Mouse (Mus musculus) olfactory bulb, adult 2 months (tissue): Measurements from ENCODE around the gene Gnrhr. TPM values are rescaled to one million over a fixed set of nuclear protein-coding genes. Genes with fewer than 3 reads are reported as not detected.
A peak's percentile ranks its signal among the peaks of the same experiment; 100 is the strongest.

Source experiments
- H3K27ac ChIP-seq: fragments of 200-500 bp; 2 replicates; pipeline ENCODE4 v1.5.1; 2012; ENCODE audit warnings: low read depth, low read length; ENCODE audit not compliant: insufficient read depth
- H3K4me1 ChIP-seq: fragments of 200-500 bp; 2 replicates; pipeline ENCODE4 v1.6.1; 2012; ENCODE audit warnings: low read length; ENCODE audit not compliant: control insufficient read depth, insufficient read depth
- H3K4me3 ChIP-seq: fragments of 200-500 bp; 2 replicates; pipeline ENCODE4 v1.5.1; 2012; ENCODE audit warnings: mild to moderate bottlenecking, low read depth, low read length, moderate library complexity; ENCODE audit not compliant: insufficient read depth
- CTCF ChIP-seq: fragments of 200-500 bp; IDR thresholded peaks from 2 replicates; pipeline ENCODE4 v1.5.1; 2012; ENCODE audit warnings: low read depth, mild to moderate bottlenecking, low read length, moderate library complexity; ENCODE audit not compliant: insufficient read depth
- POLR2A ChIP-seq: fragments of 200-500 bp; IDR thresholded peaks from 2 replicates; pipeline ENCODE4 v1.6.1; 2012; ENCODE audit warnings: mild to moderate bottlenecking, low read depth, low read length, moderate library complexity; ENCODE audit not compliant: insufficient read depth
- whole genome bisulfite sequencing: fragments of 180-500 bp; shearing (Covaris S2); methylation state at CpG from one replicate; pipeline ENCODE4 v1.1.7; 2018; 5-methylcytosine and 5-hydroxymethylcytosine counted together
- polyA plus RNA-seq: library from polyadenylated mRNA; stranded (reverse); fragments of >200 nt; gene quantifications from 2 replicates; pipeline ENCODE4 v1.2.4, GENCODE M21; 2012; ENCODE audit warnings: low replicate concordance; ENCODE audit not compliant: missing spikeins, insufficient read depth, insufficient read length

The Gnrhr gene
- polyA plus RNA-seq, 1 experiment = not detected

DNA sequence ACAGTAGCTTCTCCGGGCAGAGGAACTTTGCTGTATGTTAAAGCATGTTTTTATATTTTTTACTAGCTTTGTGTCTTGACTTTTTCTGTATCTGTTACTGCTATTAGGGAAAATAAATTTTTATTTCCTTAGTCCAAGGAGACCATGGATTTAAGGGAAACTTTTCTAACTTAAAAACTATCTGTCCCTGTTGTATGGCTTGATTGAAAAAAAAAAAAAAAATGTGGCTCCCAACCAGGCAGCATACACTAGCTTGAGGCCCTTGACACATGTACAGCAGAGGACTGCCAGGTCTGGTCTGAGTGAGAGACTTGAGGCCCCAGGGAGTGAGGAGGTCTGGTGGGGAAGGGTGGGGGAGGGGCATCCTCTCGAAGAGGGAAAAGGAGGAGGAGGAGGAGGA is 23.9 kb downstream of the Gnrhr start:
- WGBS = 57% methylated on average over 2 of the region's 2 CpGs
- no peak for TF ChIP-seq POLR2A
- no peak for TF ChIP-seq CTCF
- Histone ChIP-seq H3K27ac (no peak overlapping the region), H3K4me1 (no peaks in the 10 kb centered on the region), H3K4me3 (no peak overlapping the region)

DNA sequence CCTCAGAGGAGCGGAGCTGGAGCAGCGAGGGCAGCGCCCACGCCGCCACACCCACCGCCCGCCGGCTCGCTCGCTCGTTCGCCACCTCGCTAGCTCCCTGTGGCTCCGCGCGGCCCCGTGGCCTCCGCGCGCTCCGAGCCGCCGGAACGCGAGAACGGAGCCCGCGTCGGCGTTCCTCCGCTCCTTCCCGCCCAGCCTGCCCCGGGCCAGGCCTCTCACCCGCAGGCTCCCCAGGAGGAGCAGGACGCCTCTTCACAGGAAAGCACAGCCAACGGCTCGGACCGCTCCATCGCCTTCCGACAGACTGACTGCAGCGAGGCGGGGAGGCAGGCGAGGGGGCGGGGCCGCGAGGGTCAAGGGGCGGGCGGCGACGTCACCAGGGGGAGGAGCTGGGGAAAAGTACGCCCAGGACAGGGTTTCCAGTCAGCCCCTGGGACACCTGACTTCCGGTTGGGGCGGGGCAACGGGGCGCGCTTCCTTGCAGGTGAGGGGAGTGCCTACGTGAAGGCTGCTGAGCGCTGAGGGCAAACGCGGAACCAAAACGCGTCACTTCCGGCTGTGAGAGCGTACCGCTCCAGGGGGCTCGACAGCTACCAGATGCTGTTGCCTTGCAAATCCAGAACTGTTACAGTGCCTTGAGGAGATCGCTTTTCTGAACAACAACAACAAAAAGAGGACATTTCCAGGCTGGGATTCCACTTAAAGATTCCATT is 25.1 kb downstream of the Gnrhr start, which contains the start of gene Uba6:
TSS of gene Uba6 (minus strand) at position 355 of the 713 bp plus-strand sequence.
- no peak for TF ChIP-seq CTCF
- peak; percentile 73; the same call in 1 of the 2 replicates for TF ChIP-seq POLR2A
- H3K4me1 ChIP-seq = no peaks in the 10 kb centered on the region
- H3K4me3 ChIP-seq = peak within 1 kb of the TSS; percentile 98
- peak within 1 kb of the TSS; percentile 88 for H3K27ac ChIP-seq
- WGBS = under 1% methylated on average over 67 of the region's 67 CpGs

DNA sequence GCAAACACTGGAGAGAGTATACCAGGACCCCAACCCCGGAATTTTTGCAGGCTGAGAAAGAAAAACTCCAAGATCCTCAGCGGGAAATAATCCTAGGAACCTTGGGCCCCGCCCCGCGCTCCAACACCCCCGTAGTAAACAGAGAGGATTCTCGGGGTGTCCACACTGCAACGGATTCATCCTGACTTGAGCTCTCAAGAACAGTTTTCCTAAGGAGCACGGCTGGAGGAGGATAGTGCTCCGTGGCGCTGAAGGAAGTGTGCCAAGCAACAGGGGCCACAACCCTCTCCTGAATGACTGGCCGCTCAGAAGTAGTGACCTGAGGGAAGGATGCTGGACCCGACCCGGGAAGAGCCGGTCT is 25.6 kb downstream of the Gnrhr start:
- H3K27ac ChIP-seq = peak overlapping the region; percentile 88
- TF ChIP-seq CTCF (no peak), POLR2A (no peak)
- peak overlapping the region; percentile 98 for H3K4me3 ChIP-seq
- under 1% methylated on average over 15 of the region's 15 CpGs for WGBS
- H3K4me1 ChIP-seq = no peaks in the 10 kb centered on the region

Other genes with a start within 250 kb of the Gnrhr start
- gene Cenpc1, start 132.3 kb downstream of the Gnrhr start, polyA plus RNA-seq = not detected in 2 replicates
- not detected in 2 replicates for gene Stap1, start 126.2 kb downstream of the Gnrhr start, polyA plus RNA-seq
- gene Uba6, start 25.1 kb downstream of the Gnrhr start, polyA plus RNA-seq = 52.6 TPM in 1 of 2 replicates, not detected in the other
- gene Tmprss11c, start 91.4 kb upstream of the Gnrhr start, polyA plus RNA-seq = not detected in 2 replicates
- not detected in 2 replicates for gene Tmprss11d, start 175.5 kb upstream of the Gnrhr start, polyA plus RNA-seq